Mouse (Mus musculus) bone marrow, adult 2 months (tissue): ENCODE measurements around the gene Olfml3.

Source experiments
- CTCF ChIP-seq: fragments of 200-500 bp; IDR thresholded peaks from 2 replicates; pipeline ENCODE4 v1.5.1; 2011; ENCODE audit warnings: low read length, control low read depth; ENCODE audit not compliant: control insufficient read depth, insufficient read depth
- POLR2A ChIP-seq: fragments of 200-500 bp; IDR thresholded peaks from 2 replicates; pipeline ENCODE4 v1.6.1; 2011; ENCODE audit warnings: low read depth, mild to moderate bottlenecking, control low read depth, low read length, borderline replicate concordance; ENCODE audit not compliant: control insufficient read depth

DNA sequence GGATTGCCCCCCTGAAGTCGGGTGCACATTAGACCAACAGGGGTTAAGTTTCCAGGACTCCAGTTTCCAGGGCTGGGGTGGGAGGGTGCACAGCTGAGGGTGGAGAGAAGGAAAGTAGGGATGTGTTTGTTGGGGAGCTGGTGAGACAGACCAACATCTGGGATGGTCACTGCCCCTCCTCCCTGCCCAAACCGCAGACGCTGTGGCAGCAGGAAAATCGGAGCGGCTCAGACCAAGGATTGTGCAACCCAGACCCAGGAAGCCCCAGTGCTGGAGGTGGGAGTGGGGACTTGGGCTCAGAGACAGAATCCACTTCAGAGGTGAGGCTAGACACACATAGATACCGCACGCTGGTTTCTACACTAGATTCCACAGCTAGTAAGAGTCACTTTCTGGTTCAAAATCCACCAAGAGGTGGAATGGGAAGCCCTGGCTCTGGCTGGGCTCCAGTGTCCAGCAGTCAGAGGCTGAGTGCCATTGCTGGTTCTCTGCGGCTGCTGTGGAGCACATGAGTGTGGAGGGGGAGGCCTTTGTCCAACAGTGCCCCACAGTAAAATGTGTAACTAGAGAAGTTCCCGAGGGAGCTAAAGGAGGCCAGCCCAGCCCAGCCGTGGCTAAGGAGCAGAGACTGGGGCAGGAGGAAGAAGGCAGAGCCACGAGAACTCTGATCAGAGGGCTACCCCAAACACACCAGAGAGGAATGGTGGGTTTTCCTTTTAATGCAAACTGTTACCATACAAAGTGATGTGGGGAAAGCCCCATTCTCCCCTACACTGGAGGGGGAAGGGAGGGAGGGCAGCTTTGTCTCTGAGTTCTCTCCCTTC lies 2.9 kb downstream of the Olfml3 start:
- TF ChIP-seq CTCF = no peak
- no peak for TF ChIP-seq POLR2A
